Mouse (Mus musculus): ENCODE results near the gene Ctnnb1.

GRCm38 (mm10) chr9:121005961-121006360 lies 76.9 kb downstream of the Ctnnb1 start:
- no peak for TF ChIP-seq EP300 (IDR thresholded peaks at IDR 0.05; ENCODE audit: low read depth)
- no peak for TF ChIP-seq CTCF (IDR thresholded peaks at IDR 0.05; ENCODE audit: low read depth)

Measured in heart, postnatal 0 days (tissue).